Mouse (Mus musculus) adrenal gland, adult 18-20 months (tissue): Measurements from ENCODE around the gene Tmeff1. TPM values are rescaled to one million over a fixed set of nuclear protein-coding genes. Genes with fewer than 3 reads are reported as not detected.
A peak's percentile ranks its signal among the peaks of the same experiment; 100 is the strongest.

Experiments used
- DNase-seq, 2 experiments: peaks; one replicate each; pipeline ENCODE4 v3.0.0; 2021 to 2022; ENCODE audit warnings: low spot score in 2 of 2
- long read RNA-seq, 2 experiments: library from polyadenylated mRNA; stranded (forward); transcript quantifications; one replicate each; pipeline ENCODE4 v2.0.0; 2021
- total RNA-seq, 2 experiments: library from RNA; stranded (reverse); gene quantifications; 1 replicate in 1 of 2; 2 replicates in 1 of 2; pipeline ENCODE4 v1.2.3; 2021

Tmeff1 gene
- total RNA-seq: 10 to 100 TPM in 1 of 2 experiments, 1 to 10 TPM in 1; 9.2 to 12.7 TPM
- long read RNA-seq, experiment 1, partial matches to known transcripts: 0 of 4 reads
- long read RNA-seq, experiment 1, other reads (novel, unspliced or antisense): 1 of 4 reads
- long read RNA-seq, experiment 2, transcript Tmeff1-203 (10 exons, 1,426 nt): major isoform, 17 of 19 reads
- long read RNA-seq, experiment 2, partial matches to known transcripts: 0 of 19 reads
- long read RNA-seq, experiment 2, other reads (novel, unspliced or antisense): 1 of 19 reads

- peak; percentile 34 to 44 for DNase-seq
Measured at GRCm38 (mm10) chr4:48584421-48585240, at the start of gene Tmeff1. Gene Tmeff1 (plus strand): TSS chr4:48585174.

- DNase-seq: no peak
Measured at GRCm38 (mm10) chr4:48536275-48536674, 48.7 kb upstream of the Tmeff1 start.

GRCm38 (mm10) chr4:48537024-48537423 lies 48.0 kb upstream of the Tmeff1 start:
- no peak for DNase-seq

GRCm38 (mm10) chr4:48538581-48538980 lies 46.4 kb upstream of the Tmeff1 start:
- DNase-seq: no peak

GRCm38 (mm10) chr4:48539841-48540575 lies 45.0 kb upstream of the Tmeff1 start, which contains the start of gene Msantd3:
Gene Msantd3 (plus strand): TSS chr4:48539935.
- peak; percentile 56 to 60 for DNase-seq

- DNase-seq: peak; percentile 44 to 48
Measured at GRCm38 (mm10) chr4:48540576-48541111, 44.3 kb upstream of the Tmeff1 start.

- no peak for DNase-seq
Measured at GRCm38 (mm10) chr4:48541526-48542250, 43.3 kb upstream of the Tmeff1 start.

GRCm38 (mm10) chr4:48542351-48542750 lies 42.6 kb upstream of the Tmeff1 start:
- DNase-seq: no peak

- DNase-seq: no peak
Measured at GRCm38 (mm10) chr4:48543071-48543865, 41.7 kb upstream of the Tmeff1 start.

- no peak for DNase-seq
Measured at GRCm38 (mm10) chr4:48544141-48544540, 40.8 kb upstream of the Tmeff1 start.

- no peak for DNase-seq
Measured at GRCm38 (mm10) chr4:48545966-48546365, 39.0 kb upstream of the Tmeff1 start.

- DNase-seq: no peak
Measured at GRCm38 (mm10) chr4:48546568-48547496, 38.1 kb upstream of the Tmeff1 start.

- no peak for DNase-seq
Measured at GRCm38 (mm10) chr4:48548393-48549045, 36.5 kb upstream of the Tmeff1 start.

GRCm38 (mm10) chr4:48549661-48550060 lies 35.3 kb upstream of the Tmeff1 start:
- DNase-seq: no peak

GRCm38 (mm10) chr4:48552486-48553064 lies 32.4 kb upstream of the Tmeff1 start:
- DNase-seq: no peak

- no peak for DNase-seq
Measured at GRCm38 (mm10) chr4:48554132-48554531, 30.8 kb upstream of the Tmeff1 start.

- peak; percentile 46 to 48 for DNase-seq
Measured at GRCm38 (mm10) chr4:48555729-48556128, 29.2 kb upstream of the Tmeff1 start.

GRCm38 (mm10) chr4:48559652-48560051 lies 25.3 kb upstream of the Tmeff1 start:
- no peak for DNase-seq
